ENCODE assay signal across 11 mouse cellular contexts in the genomic region with DNA sequence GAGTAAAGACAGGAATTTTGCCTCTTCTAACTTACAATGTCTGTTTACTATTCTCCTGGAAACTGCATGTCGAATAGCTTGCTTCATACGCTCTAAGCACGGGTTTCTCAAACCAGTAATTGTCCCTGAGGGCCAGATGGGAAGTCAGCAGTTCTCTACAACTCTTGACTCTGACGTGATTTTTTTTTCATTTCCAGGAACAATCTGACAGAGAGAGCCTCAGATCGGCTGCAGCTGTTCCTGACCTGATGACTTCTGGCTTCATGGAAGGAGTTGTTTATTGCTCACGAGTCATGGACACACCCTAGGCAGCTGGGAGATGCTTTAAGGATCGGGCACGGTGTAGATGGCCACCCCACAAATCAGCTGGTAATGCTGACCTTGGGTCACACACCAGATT.
A peak's percentile ranks its signal among the peaks of the same experiment; 100 is the strongest.
DNase-seq lines count a peak whose midpoint lies in the region; ATAC-seq and TF ChIP-seq lines count a peak whose summit lies in the region.
"Had no signal": no experiment of that assay in that cellular context is flagged by ENCODE, and none has a peak within 500 bp of the region (broad histone marks: within the 10 kb centered on the region; RNA-seq: fewer than 3 reads in every experiment).

No protein-coding gene starts in this region.

- no peaks in the 10 kb centered on the region for H3K9me3 ChIP-seq in heart, postnatal 0 days (replicated peaks; ENCODE audit: control insufficient read depth, low read length)
- H3K9me3 ChIP-seq: neural tube, embryonic 15.5 days had no signal

- no peaks in the 10 kb centered on the region for H3K27me3 ChIP-seq in heart, postnatal 0 days (ENCODE audit: control insufficient read depth, insufficient read depth, low read length)
- H3K27me3 ChIP-seq: neural tube, embryonic 15.5 days had no signal

- no peak for TF ChIP-seq EP300 in heart, postnatal 0 days (IDR thresholded peaks at IDR 0.05; ENCODE audit: low read depth)

- H3K4me2 ChIP-seq in heart, postnatal 0 days (ENCODE audit: low read depth, low read length) = no peak overlapping the region
- H3K4me2 ChIP-seq: hindbrain, embryonic 14.5 days; neural tube, embryonic 15.5 days had no signal

- no peak overlapping the region for H3K9ac ChIP-seq in heart, postnatal 0 days (replicated peaks; ENCODE audit: low read depth, low read length)
- H3K9ac ChIP-seq: hindbrain, embryonic 14.5 days; neural tube, embryonic 15.5 days had no signal

- TF ChIP-seq CTCF in heart, postnatal 0 days (IDR thresholded peaks at IDR 0.05; ENCODE audit: low read depth) = no peak

- ATAC-seq in heart, postnatal 0 days (ENCODE audit: insufficient read depth, low read depth) = peak; percentile 40
- ATAC-seq: forebrain, embryonic 16.5 days had no signal

- 54% methylated on average over 8 of the region's 8 CpGs for WGBS in heart, postnatal 0 days

- H3K27ac ChIP-seq in heart, postnatal 0 days (ENCODE audit: low read depth) = peak overlapping the region; percentile 34; the same call in 1 of the 2 replicates
- H3K27ac ChIP-seq: hindbrain, embryonic 14.5 days; neural tube, embryonic 15.5 days had no signal

- 0 out of 2 replicates have a peak, but pooled peaks cover 5% of the 10 kb centered on the region for H3K4me1 ChIP-seq in heart, postnatal 0 days (ENCODE audit: control insufficient read depth, insufficient read depth)

- H3K4me3 ChIP-seq in heart, postnatal 0 days (ENCODE audit: low read depth, low read length) = no peak overlapping the region
- H3K4me3 ChIP-seq: neural tube, embryonic 15.5 days had no signal

- peak; percentile 20 for DNase-seq in gastrocnemius, adult 18-20 months (ENCODE audit: low spot score)
- no peak for DNase-seq in gastrocnemius, postnatal 10 days
- peak; percentile 41 for DNase-seq in heart, postnatal 0 days (ENCODE audit: low spot score)
- peak; percentile 11 to 50 for DNase-seq in kidney, postnatal 25 days
- peak; percentile 67 for DNase-seq in lung, postnatal 36 days
- DNase-seq in frontal cortex, postnatal 25 days (ENCODE audit: low spot score in 2 of 2) = no peak
- no peak for DNase-seq in right cerebral cortex, postnatal 14 days
- DNase-seq in thymus, postnatal 36 days = no peak

- no peaks in the 10 kb centered on the region for H3K36me3 ChIP-seq in heart, postnatal 0 days (replicated peaks; ENCODE audit: control insufficient read depth, insufficient read depth, low read length)
- H3K36me3 ChIP-seq: neural tube, embryonic 15.5 days had no signal

Comparison
In these comparisons a context has a peak if more than half of its experiments do, and no peak if none do; other contexts are left out.
1. DNase-seq: peak in gastrocnemius, adult 18-20 months (single experiment), heart, postnatal 0 days (single experiment), kidney, postnatal 25 days (2 of 2) and lung, postnatal 36 days (single experiment); none in gastrocnemius, postnatal 10 days (single experiment), frontal cortex, postnatal 25 days (0 of 2), right cerebral cortex, postnatal 14 days (single experiment) and thymus, postnatal 36 days (0 of 2).